Mouse (Mus musculus) CD4-positive, CD25-positive, alpha-beta regulatory T cell, adult 2 months (primary cell): ENCODE data around the gene Pdxp.

Experiments used
- DNase-seq: peaks from one replicate; pipeline ENCODE4 v3.0.0-alpha.2; 2012; ENCODE audit warnings: low read depth, low spot score

The Pdxp gene

GRCm38 (mm10) chr15:78913632-78914090 lies at the start of gene Pdxp:
Gene Pdxp, plus strand, starts transcription at chr15:78913919.
- DNase-seq, result peak; percentile 97

GRCm38 (mm10) chr15:78868398-78868797 lies 45.3 kb upstream of the Pdxp start:
- DNase-seq, result no peak

- no peak for DNase-seq
Measured at GRCm38 (mm10) chr15:78868826-78869233, 44.9 kb upstream of the Pdxp start.

- peak; percentile 81 for DNase-seq
Measured at GRCm38 (mm10) chr15:78869775-78870174, 43.9 kb upstream of the Pdxp start.

GRCm38 (mm10) chr15:78872021-78872608 lies 41.6 kb upstream of the Pdxp start:
- no peak for DNase-seq

GRCm38 (mm10) chr15:78873803-78874435 lies 39.8 kb upstream of the Pdxp start:
- DNase-seq, result no peak

GRCm38 (mm10) chr15:78874989-78875388 lies 38.7 kb upstream of the Pdxp start:
- DNase-seq, result no peak

GRCm38 (mm10) chr15:78875537-78875936 lies 38.2 kb upstream of the Pdxp start:
- no peak for DNase-seq

GRCm38 (mm10) chr15:78876258-78876696 lies 37.4 kb upstream of the Pdxp start:
- DNase-seq, result peak; percentile 74

- peak; percentile 97 for DNase-seq
Measured at GRCm38 (mm10) chr15:78876991-78877809, 36.5 kb upstream of the Pdxp start, which contains the start of gene Gga1. Gene Gga1, plus strand, starts transcription at chr15:78877190.

GRCm38 (mm10) chr15:78877810-78878390 lies 35.8 kb upstream of the Pdxp start:
- DNase-seq, result no peak

GRCm38 (mm10) chr15:78878792-78879516 lies 34.8 kb upstream of the Pdxp start:
- peak; percentile 49 for DNase-seq

GRCm38 (mm10) chr15:78880432-78880831 lies 33.3 kb upstream of the Pdxp start:
- DNase-seq, result no peak

- peak; percentile 28 for DNase-seq
Measured at GRCm38 (mm10) chr15:78881828-78882227, 31.9 kb upstream of the Pdxp start.

- DNase-seq, result no peak
Measured at GRCm38 (mm10) chr15:78889401-78889853, 24.3 kb upstream of the Pdxp start.

GRCm38 (mm10) chr15:78892440-78892839 lies 21.3 kb upstream of the Pdxp start:
- no peak for DNase-seq

GRCm38 (mm10) chr15:78894726-78895125 lies 19.0 kb upstream of the Pdxp start:
- DNase-seq, result peak; percentile 53

GRCm38 (mm10) chr15:78895741-78896140 lies 18.0 kb upstream of the Pdxp start:
- no peak for DNase-seq

- DNase-seq, result peak; percentile 71
Measured at GRCm38 (mm10) chr15:78896149-78896548, 17.6 kb upstream of the Pdxp start.

GRCm38 (mm10) chr15:78897488-78897887 lies 16.2 kb upstream of the Pdxp start:
- DNase-seq, result no peak

- DNase-seq, result peak; percentile 71
Measured at GRCm38 (mm10) chr15:78898507-78899001, 15.2 kb upstream of the Pdxp start.
